Mouse (Mus musculus) activated CD4-positive, CD25-positive, alpha-beta regulatory T cell, adult 9 weeks (primary cell): ENCODE data around the gene Abcg5. TPM values are rescaled to one million over a fixed set of nuclear protein-coding genes. Genes with fewer than 3 reads are reported as not detected.

Source experiments
- polyA plus RNA-seq: library from polyadenylated mRNA; unstranded; fragments of 100-300 nt; shearing (Covaris generic); gene quantifications from one replicate; pipeline ENCODE4 v1.2.1, GENCODE M21; 2017

Gene Abcg5
- not detected for polyA plus RNA-seq

GRCm38 (mm10) chr17:84682734-84683717 lies at the start of gene Abcg5:
Gene Abcg5, minus strand, starts transcription at chr17:84683011.

GRCm38 (mm10) chr17:84675951-84676366 lies 6.9 kb downstream of the Abcg5 start, which contains the start of gene Abcg8:
Gene Abcg8, plus strand, starts transcription at chr17:84676302.

DNA sequence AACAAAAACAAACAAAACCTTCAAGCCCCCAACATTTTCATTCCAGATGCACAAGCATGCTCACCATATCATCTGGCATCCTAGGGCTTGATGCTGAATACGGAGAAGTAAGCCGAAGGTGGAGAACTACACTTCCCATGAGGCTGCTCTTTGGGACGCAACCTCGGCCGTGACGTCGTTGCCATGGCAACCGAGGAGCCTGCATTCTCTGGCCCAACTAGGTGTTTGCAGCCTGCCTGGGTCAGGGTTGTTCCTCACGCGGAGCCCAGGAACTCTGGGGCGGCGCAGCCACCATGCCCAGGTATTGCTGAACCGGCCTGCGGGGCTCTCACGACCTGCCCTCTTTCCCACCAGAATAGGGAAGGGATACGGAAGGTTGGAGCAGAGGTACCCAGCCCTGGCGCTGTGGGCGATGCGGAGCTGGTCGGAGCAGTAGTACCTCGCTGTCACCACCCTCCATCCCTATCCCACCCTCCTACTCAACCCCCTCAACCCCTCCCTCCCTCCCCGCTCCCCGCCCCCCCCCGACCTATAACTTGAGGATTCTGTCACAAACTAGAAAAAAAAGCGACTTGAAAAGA lies 56.4 kb downstream of the Abcg5 start, which contains the start of gene Dync2li1:
Gene Dync2li1, plus strand, starts transcription at position 221 of the 581 bp plus-strand sequence.

Other genes with a start within 250 kb of the Abcg5 start
- gene Thada, start 216.8 kb downstream of the Abcg5 start, polyA plus RNA-seq = 114 TPM
- gene Plekhh2, start 171.1 kb downstream of the Abcg5 start, polyA plus RNA-seq = not detected
- gene Dync2li1, start 56.5 kb downstream of the Abcg5 start, polyA plus RNA-seq = 3.0 TPM
- not detected for gene Abcg8, start 6.7 kb downstream of the Abcg5 start, polyA plus RNA-seq
- 13.7 TPM for gene Lrpprc, start 107.8 kb upstream of the Abcg5 start, polyA plus RNA-seq